Mouse (Mus musculus) MEL-GATA-1-ER (cell line): ENCODE measurements around the gene Eef1g.

Experiments
- DNase-seq: peaks from one replicate; pipeline ENCODE4 v3.0.0-alpha.2; 2012; ENCODE audit warnings: low read depth; ENCODE audit errors: extremely low read depth

Gene Eef1g

GRCm38 (mm10) chr19:9023021-9023778 is 56.4 kb downstream of the Eef1g start:
- no peak for DNase-seq

DNA sequence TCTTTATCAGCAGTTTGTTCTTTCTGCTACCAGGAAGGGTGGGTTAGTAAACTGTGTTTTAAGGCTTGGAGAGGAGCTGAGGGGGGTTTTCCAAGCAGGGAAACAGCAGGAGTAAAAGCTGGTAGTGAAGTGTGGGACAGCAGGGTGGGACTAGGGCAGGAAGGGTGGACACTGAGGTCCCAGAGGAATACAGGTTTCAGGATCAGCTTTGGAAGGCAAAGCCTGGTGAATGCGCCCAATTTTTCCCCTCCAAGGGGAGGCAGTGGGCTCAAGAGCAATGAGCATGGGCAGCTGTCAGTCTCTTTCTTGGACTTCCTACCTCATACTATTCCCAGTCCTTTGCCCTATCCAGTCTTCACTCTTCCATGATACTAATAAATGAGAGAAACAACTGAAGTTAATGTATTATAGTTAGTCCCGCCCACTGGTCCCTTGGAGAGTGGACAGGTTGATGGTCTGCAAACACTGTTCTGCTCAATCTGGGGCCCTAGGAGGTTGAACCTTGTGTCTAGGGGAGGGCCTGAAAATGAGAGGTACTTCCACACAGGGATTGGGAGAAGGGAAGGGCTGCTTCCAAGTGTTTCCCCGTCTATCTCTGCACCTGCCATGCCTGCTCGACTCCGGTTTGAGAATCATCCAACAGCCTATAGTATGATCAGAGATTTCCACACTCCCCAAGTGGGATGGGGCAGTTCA is 58.9 kb downstream of the Eef1g start:
- DNase-seq, result no peak

DNA sequence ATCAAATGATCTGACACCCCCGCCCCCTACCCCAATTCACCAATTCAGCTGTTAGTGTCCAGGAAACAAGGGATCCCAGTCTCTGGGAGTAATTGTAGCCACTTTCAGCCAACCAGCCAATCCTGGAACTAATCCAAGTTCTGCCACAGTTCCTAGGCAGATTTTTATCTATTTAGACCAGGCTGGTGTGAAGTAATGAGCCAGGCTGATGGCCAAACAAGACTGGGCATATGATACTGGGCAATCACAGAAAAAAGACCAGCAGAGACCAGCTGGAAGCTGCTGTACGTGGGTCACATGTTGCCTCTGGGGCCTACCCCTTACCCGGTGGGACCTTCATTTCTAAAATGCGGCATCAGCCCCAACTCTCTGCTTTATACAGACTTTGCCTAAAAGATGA is 59.8 kb downstream of the Eef1g start:
- no peak for DNase-seq

GRCm38 (mm10) chr19:9027795-9028194 is 61.0 kb downstream of the Eef1g start:
- DNase-seq, result no peak
